Mouse (Mus musculus): ENCODE measurements around the gene Higd1b. TPM values are rescaled to one million over a fixed set of nuclear protein-coding genes. Genes with fewer than 3 reads are reported as not detected.

Higd1b gene
- total and polyA plus RNA-seq, 3 experiments = not detected

- Histone ChIP-seq H3K4me3 (replicated peaks in 1 of 3; ENCODE audit: low read depth in 2 of 3, low read length in 2 of 3, poor library complexity in 1 of 3) (no peak overlapping the region), H3K36me3 (replicated peaks in 1 of 2; ENCODE audit: control insufficient read depth in 1 of 2, insufficient read depth in 1 of 2, low read length in 1 of 2) (no peaks in the 10 kb centered on the region), H3K9me3 (replicated peaks; ENCODE audit: low read length) (no peaks in the 10 kb centered on the region), H3K4me1 (ENCODE audit: control insufficient read depth in 1 of 2, insufficient read depth in 2 of 2) (no peaks in the 10 kb centered on the region), H3K27ac (ENCODE audit: insufficient read depth, low read depth) (no peak overlapping the region), H3K27me3 (replicated peaks) (peaks cover 70% of the 10 kb centered on the region), H3K4me2 (ENCODE audit: insufficient read depth, low read depth, poor library complexity, severe bottlenecking) (no peak overlapping the region), H3K9ac (ENCODE audit: insufficient read depth, low read depth) (no peak overlapping the region), H3K79me2 (replicated peaks; ENCODE audit: control insufficient read depth, extremely low read depth, insufficient read depth, poor library complexity, severe bottlenecking) (no peaks in the 10 kb centered on the region)
- DNase-seq (ENCODE audit: extremely low read depth) = no peak
- dilution Hi-C loops (cut with MboI; ENCODE audit: extremely low pct_ligation_motif_present, extremely low pct_unique_long_range_greater_than_20kb, low sequenced_read_pairs) = no loop called here
- in situ Hi-C loops (cut with MboI; ENCODE audit: low pct_ligation_motif_present, low pct_unique_long_range_greater_than_20kb, low sequenced_read_pairs) = no loop called here
- no peak for TF ChIP-seq NRF1 (IDR thresholded peaks at IDR 0.05; ENCODE audit: low read depth, low read length)
- TF ChIP-seq BHLHE40 (IDR thresholded peaks at IDR 0.05; ENCODE audit: low read depth, low read length) = no peak
- no peak for TF ChIP-seq SMC3 (IDR thresholded peaks at IDR 0.05; ENCODE audit: low read depth, low read length)
- TF ChIP-seq GABPA (IDR thresholded peaks at IDR 0.05; ENCODE audit: insufficient replicate concordance, low read depth, low read length) = no peak
- TF ChIP-seq ELF1 (IDR thresholded peaks at IDR 0.05; ENCODE audit: low read depth, low read length) = no peak
- no peak for TF ChIP-seq ZKSCAN1 (IDR thresholded peaks at IDR 0.05; ENCODE audit: borderline replicate concordance, low read depth, low read length)
- no peak for TF ChIP-seq CHD2 (IDR thresholded peaks at IDR 0.05; ENCODE audit: low read length)
- TF ChIP-seq JUN (IDR thresholded peaks at IDR 0.05; ENCODE audit: insufficient read depth, low read depth, low read length) = no peak
- TF ChIP-seq RCOR1 (conservative IDR thresholded peaks at IDR 0.05; ENCODE audit: low read depth, low read length) = no peak
- no peak for TF ChIP-seq JUND (conservative IDR thresholded peaks at IDR 0.05; ENCODE audit: low read depth, low read length)
These were observed 43.8 kb upstream of the Higd1b start for GRCm38 (mm10) chr11:102791682-102792445.

GRCm38 (mm10) chr11:102794157-102794556, 41.5 kb upstream of the Higd1b start:
- no peaks in the 10 kb centered on the region for H3K4me1 ChIP-seq (ENCODE audit: control insufficient read depth in 1 of 2, insufficient read depth in 2 of 2)

More at GRCm38 (mm10) chr11:102794157-102794556, 41.5 kb upstream of the Higd1b start:
- TF ChIP-seq JUN (IDR thresholded peaks at IDR 0.05; ENCODE audit: insufficient read depth, low read depth, low read length) = no peak
- no peak for TF ChIP-seq ZNF384 (IDR thresholded peaks at IDR 0.05; ENCODE audit: low read depth, low read length)
- no peak for TF ChIP-seq NELFE (IDR thresholded peaks at IDR 0.05; ENCODE audit: low read depth, low read length)
- TF ChIP-seq JUND (conservative IDR thresholded peaks at IDR 0.05; ENCODE audit: low read depth, low read length) = no peak
- TF ChIP-seq MAX (IDR thresholded peaks at IDR 0.05; ENCODE audit: low read length) = no peak
- no peak for TF ChIP-seq IRF4 (IDR thresholded peaks at IDR 0.05; ENCODE audit: low read depth, low read length)
- no peak for TF ChIP-seq PAX5 (IDR thresholded peaks at IDR 0.05; ENCODE audit: low read length)
- H3K9ac ChIP-seq (ENCODE audit: insufficient read depth, low read depth) = no peak overlapping the region
- in situ Hi-C loops (cut with MboI; ENCODE audit: low pct_ligation_motif_present, low pct_unique_long_range_greater_than_20kb, low sequenced_read_pairs) = no loop called here
- dilution Hi-C loops (cut with MboI; ENCODE audit: extremely low pct_ligation_motif_present, extremely low pct_unique_long_range_greater_than_20kb, low sequenced_read_pairs) = no loop called here
- H3K9me3 ChIP-seq (replicated peaks; ENCODE audit: low read length) = no peaks in the 10 kb centered on the region
- no peak overlapping the region for H3K4me2 ChIP-seq (ENCODE audit: insufficient read depth, low read depth, poor library complexity, severe bottlenecking)
- H3K27ac ChIP-seq (ENCODE audit: insufficient read depth, low read depth) = no peak overlapping the region
- DNase-seq (ENCODE audit: extremely low read depth) = no peak
- peaks cover 63% of the 10 kb centered on the region for H3K27me3 ChIP-seq (replicated peaks)
- no peaks in the 10 kb centered on the region for H3K79me2 ChIP-seq (replicated peaks; ENCODE audit: control insufficient read depth, extremely low read depth, insufficient read depth, poor library complexity, severe bottlenecking)
- no peaks in the 10 kb centered on the region for H3K36me3 ChIP-seq (replicated peaks in 1 of 2; ENCODE audit: control insufficient read depth in 1 of 2, insufficient read depth in 1 of 2, low read length in 1 of 2)
- no peak overlapping the region for H3K4me3 ChIP-seq (replicated peaks in 1 of 3; ENCODE audit: low read depth in 2 of 3, low read length in 2 of 3, poor library complexity in 1 of 3)
